Mouse (Mus musculus) ES-Bruce4 (cell line): Measurements from ENCODE around the gene Slc4a11.

Experiments used
- CTCF ChIP-seq: IDR thresholded peaks from one replicate; pipeline ENCODE4 v1.8.1; 2011; ENCODE audit warnings: low read depth, low read length
- POLR2A ChIP-seq: IDR thresholded peaks from one replicate; pipeline ENCODE4 v1.8.1; 2011; ENCODE audit warnings: low read length; ENCODE audit not compliant: insufficient read depth

GRCm38 (mm10) chr2:130689011-130689410 lies 8.3 kb downstream of the Slc4a11 start:
- TF ChIP-seq CTCF, result no peak
- no peak for TF ChIP-seq POLR2A
